Mouse (Mus musculus) adipocyte (in vitro differentiated cells): Measurements from ENCODE around the gene Macrod2.
A peak's percentile ranks its signal among the peaks of the same experiment; 100 is the strongest.

Experiments
- DNase-seq: peaks from one replicate; pipeline ENCODE4 v3.0.0-alpha.2; 2016; ENCODE audit warnings: low spot score

Macrod2 gene

DNA sequence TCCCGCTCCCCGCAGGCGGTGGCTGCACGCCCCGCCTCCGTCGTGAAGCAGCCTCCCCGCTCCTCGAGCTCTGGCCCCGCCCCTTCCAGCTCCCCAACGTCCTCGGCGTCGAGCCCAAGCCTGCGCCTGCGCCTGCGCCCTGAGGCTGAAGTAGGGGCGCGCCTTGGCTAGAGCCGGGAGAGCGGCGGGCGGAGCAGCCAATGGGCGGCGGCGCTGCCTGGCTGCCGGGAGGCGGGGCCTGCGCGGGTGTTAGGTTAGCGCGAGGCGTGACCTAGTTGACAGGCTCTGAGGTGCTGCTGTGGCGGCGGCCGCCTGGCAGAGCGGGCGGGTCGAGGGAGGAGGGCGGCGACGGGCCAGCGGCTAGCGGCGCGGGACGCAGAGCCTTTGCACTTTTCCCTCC lies at the start of gene Macrod2:
Gene Macrod2, plus strand, starts transcription at position 131 of the 400 bp plus-strand sequence.
- DNase-seq: peak; percentile 95

DNA sequence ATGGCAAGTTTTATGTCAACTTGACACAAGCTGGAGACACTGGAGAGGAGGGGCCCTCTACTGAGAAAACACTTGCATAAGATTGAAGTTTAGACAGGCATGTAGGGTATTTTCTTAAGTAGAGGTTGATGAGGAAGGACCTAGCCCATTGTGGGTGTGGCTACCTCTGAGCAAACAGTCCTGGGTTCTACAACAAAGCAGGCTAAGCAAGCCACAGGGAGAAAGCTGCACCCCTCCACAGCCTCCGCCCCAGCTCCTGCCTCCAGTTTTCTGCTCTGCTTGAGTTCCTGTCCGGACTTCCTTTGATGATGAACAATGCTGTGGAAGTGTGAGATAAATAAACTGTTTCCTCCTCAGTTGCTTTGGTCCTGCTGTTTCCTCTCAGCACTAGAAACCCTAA lies 35.2 kb upstream of the Macrod2 start:
- no peak for DNase-seq

DNA sequence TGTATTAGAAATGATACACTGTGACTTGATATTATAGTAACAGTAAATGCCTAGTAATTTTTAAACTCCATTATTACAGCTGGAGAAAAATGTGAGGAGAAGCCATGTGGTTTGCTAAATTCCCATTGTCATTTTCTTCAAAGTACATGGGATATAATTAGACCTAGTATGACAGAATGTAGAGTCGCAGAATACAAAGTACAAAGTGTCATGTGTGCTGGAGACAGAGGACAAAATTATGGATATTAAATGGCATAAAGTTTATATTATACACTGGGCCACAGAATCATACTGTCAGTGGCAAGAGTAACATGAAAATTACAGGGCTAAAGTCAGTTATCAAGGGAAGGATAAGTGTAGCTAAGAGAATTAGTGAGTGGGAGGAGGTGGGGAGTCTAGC lies 30.3 kb upstream of the Macrod2 start:
- no peak for DNase-seq

DNA sequence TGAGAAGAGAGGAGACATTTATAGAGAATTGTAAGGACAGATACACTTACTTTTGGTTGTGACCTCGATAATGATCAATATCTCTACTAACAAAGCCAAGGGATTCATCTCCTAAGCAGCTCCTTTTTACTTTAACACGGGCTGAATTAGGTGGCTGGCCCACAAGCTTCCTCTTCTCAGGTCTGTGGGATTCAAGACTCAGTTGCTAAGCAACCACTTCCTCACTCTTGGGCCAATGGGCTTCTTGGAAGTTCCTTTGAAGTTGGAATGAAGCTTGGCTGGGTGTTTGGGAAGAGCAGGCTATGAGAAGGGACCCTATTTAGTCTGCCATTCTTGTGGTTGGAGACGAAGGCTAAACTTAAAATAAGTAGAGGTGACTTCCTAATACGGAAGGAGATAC lies 5.6 kb upstream of the Macrod2 start, which contains the start of gene Sel1l2:
Gene Sel1l2, minus strand, starts transcription at position 182 of the 400 bp plus-strand sequence.
- no peak for DNase-seq

DNA sequence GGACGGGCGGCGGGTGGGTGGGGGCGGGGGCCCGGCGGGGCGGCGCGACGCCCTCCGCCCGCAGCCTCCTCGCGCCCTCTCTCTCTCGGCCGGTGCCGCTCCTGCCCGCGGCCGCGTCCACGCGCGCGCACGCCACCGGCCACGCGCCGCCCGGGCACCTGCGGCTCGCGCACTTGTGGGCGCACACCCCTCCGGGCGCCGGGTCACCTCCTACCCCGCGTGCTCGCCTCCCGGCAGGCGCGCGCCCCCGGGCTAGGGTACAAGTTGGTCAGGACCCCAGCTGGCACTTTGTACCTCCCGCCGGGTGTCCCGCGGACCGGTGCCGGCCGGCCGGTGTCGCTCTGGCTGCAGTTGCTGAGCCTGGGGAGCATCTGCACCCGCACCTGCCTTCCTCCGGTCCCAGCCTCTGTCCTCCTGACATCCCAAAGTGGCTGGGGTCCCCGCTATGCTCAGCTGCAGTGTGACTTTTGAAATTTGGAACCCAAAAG lies 679 bp downstream of the Macrod2 start:
- DNase-seq: no peak

DNA sequence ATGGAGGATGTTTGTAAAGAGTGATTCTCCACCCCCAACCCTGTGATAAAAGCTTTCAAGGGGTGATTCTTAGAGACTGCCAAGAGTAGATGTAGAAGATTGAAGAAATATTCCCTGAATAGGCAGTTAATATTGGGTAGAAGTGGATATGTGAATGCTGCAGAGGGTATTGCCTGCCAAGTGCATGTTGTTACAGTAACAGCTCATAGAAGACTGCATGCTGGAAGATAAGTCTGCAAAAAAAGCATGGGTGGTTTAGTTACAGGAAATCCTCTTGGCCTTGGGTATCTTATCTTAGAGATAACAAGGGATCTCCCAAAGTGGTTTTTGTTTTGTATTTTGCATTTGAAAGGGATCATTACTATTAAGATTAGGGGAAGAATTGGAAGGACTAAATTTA lies 30.7 kb downstream of the Macrod2 start:
- DNase-seq: no peak

- peak; percentile 57 for DNase-seq
These were observed 32.2 kb downstream of the Macrod2 start for GRCm38 (mm10) chr2:140427283-140427682.

GRCm38 (mm10) chr2:140439081-140439480 lies 44.0 kb downstream of the Macrod2 start:
- DNase-seq: no peak

DNA sequence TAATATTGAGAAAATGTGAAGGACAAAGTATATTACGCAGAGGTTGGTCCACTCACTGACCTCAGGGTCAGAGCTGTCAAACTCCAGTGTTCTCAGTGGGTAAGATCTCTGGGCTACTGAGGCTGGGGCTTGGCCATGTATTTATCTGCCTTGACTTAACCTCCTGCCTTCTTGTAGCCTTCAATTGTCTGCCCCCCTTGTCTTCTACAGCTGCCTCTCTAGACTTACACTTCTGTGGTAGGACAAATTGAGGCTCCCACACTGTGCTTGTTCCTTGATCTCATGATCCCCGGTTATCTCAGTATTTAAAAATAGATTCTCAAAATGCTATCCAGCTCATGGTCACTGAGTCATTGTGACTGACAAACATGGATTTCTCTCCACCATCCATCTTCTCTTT lies 53.5 kb downstream of the Macrod2 start:
- no peak for DNase-seq

DNA sequence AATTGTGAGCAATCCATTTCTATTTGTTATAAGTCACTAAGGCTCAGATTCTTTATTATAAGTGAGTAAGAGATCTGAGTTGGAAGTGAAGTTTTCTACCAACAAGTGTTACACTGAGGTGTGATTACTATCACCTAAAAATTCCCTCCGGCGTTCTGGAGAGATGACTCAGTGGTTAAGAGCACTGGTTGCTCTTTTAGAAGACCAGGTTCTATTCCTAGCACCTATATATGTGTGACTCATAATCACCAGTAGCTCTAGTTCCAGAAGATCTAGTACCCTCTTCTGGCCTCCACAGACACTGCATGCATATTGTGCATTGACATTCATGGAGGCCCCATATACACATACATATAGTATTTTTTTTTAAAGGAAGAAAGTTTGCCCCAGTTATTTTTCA lies 80.7 kb downstream of the Macrod2 start:
- DNase-seq: no peak

GRCm38 (mm10) chr2:140476891-140477290 lies 81.8 kb downstream of the Macrod2 start:
- no peak for DNase-seq

DNA sequence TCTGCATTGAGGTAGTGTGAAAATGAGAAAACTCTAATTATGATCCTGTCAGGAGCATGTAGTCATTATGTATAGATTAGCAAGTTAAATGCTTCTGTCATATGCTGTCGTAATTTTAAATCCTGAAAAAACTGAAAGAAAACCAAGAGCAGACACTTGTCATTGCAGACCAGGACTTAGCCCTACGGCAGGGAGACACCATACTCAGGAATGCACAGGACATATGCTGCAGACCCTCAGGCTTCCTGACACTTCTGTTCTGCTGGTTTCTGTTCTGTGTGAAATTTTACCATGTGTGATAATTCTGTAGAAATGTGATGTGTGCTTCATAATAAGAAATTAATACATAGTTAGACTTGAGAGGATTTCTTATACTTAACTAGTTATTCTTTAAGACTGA lies 87.5 kb downstream of the Macrod2 start:
- no peak for DNase-seq

DNA sequence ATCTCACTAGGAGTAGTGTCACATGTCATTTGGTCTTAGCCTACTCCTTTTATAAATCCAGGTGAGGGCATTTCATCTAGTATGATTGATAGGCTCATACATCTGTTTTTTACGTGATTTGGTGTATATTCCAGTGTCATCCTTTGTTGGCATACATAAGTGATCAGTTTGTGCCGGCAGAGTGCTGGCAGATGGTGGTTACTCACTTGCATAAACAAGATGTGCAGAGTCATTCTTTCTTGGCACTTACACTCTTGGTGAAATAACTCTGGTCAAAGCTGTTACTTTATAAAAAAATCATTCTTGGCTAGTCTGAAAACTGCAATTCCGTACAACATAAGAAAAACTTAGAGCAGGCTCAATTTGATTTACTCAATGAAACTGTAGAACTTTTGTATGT lies 102.6 kb downstream of the Macrod2 start:
- peak; percentile 71 for DNase-seq

DNA sequence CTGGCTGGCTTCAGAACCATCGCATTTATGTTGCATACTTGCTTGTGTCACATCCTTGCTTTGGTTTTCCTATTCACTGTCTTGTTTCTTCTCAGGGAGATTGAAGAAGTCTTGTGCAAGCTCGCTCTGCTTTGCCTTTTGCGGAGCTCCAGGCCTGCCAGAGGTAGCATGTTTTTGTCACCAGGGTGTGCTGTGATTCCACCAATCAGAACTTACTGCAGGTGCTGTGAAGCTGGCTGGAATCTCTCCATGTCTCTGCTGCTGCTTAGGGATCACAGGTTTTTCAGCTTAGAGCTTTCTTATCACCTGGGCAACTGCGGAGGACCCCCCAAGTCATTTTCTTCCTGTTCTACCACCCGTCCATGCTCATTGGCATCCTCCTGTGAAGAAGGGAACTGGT lies 105.8 kb downstream of the Macrod2 start:
- DNase-seq: peak; percentile 60

- DNase-seq: no peak
These were observed 126.4 kb downstream of the Macrod2 start for GRCm38 (mm10) chr2:140521472-140521871.

DNA sequence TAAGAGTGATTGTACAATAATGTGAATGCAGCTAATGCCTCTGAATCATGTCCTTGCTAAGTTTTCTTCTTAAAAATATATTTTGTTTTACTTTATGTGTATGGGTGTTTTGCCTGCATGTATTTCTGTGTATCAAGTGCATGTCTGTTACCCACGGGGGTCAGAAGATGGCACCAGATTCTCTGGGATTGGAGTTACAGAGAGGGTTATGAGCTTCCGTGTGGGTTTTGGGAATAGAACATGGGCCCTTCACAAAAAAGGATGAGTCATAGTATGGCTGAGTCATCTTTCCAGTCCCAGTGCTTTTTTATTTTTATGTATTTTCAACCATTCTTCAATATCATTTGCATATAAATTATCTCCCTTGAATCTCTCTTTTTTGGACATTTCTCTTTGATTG lies 135.1 kb downstream of the Macrod2 start:
- peak; percentile 16 for DNase-seq

DNA sequence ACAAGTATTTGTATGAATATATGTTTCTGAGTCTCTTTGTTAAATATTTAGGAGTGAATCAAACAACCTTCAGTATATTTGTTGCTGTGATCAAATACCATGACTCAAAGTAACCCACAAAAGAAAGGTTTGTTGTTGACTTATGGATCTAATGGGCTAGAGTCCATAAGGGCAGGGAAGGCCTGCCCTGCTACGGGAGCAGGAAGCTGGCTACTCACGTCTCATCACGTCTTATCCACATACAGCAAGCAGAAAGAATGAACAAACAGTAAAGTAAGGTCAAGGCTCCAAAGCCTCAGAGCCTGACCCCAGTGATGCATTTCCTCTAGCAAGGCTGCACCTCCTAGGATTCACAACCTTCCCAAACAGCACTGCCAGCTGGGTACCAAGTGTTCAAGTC lies 136.9 kb downstream of the Macrod2 start:
- no peak for DNase-seq

DNA sequence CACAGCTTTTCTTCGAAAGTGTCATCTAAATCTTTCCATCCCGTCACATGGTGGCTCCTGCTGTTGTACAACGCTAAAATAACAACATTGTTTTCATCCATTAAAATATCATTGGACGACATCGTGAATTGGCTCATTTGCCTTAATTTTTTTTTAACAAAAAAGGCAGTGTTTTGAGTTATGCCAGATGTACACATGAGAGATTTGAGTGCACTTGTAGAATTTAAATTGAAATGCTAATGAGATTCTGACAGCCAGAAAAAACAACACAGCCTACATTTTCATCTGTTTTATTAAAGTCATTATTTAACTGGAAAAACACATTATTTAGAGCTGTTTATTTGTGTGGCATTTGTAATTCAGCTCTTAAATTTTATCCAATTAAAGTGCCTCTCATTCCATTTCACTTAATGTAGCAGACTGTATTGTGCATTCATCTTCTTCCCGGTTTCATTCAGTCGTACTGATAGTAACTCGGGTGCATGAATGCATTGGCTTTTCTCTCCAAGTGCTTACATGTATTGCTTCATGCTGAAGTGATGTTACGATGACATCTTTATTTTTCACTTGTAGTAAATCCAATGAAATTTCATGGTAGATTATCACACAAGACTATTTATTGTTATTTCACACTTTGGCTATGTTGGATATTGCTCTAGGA lies 137.9 kb downstream of the Macrod2 start:
- DNase-seq: no peak

- no peak for DNase-seq
These were observed 138.5 kb downstream of the Macrod2 start for GRCm38 (mm10) chr2:140533621-140534020.

GRCm38 (mm10) chr2:140534583-140534982 lies 139.5 kb downstream of the Macrod2 start:
- no peak for DNase-seq

DNA sequence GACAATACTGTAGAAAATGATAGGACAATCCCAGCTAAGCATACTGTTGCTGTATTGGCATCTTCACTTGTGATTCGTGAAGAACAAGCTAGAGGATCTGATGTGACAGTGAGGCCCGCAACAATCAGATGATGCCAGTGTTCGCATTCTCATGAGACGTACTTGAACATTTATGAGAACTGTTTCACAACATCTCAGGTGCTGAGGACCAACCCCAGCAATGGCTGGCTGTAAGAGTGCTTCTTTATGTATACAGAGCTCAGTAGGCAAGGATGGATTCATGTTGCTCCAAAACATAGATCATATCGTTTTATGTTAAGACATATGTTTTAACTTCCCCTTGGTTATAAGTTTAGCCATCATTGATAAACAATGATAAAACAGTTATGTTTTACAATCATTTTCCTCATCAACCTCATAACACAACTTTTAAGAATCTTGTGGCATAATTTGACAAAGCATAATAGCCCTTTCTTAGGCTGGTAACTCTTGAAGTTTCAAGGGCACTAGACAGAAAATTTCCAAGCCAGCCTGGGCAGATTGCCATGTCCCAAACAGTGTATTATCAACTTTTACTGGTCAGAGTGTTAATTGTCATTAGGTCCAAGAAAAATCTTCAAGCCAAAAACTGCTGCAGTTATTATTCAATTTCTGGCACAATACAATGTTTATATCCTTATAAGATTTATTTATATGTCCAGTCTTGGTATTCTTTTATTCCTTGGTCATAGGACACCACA lies 140.9 kb downstream of the Macrod2 start:
- peak; percentile 44 for DNase-seq

DNA sequence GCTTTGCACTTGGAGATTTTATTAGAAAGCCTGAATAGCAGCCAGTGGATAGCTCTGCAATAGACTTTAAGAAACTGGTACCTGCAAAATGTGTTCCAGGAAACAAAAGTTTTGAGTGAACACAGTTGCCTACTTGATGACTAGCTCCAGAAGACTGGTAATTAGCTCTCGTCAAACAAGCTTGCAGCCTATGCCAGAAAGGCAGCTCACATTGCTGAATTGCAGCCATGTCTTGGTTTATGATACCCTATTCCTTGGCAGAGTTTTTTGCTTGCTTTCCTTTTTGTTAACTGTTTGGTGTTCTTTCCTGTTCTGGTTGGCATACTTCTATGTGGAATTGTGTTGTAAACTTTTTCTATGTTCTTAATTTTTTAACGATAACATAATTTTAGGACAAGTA lies 154.2 kb downstream of the Macrod2 start:
- peak; percentile 17 for DNase-seq

DNA sequence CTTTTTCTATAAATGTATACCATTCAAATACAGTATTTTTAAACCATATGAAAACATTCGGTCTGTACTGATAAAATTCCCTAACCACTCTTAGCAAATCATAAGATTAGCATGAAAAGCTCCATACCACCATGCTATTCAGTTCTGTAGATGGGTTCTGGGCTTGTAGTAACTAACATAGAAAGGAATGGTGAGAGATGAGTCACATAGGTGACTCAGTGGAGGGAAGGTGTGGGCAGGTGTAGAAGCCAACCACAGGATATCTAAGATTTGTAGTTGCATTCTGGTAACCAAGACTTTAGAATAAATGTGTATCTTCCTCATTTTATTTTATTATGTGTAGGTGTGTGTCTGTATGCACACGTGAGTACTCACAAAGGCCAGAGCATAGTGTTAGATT lies 166.3 kb downstream of the Macrod2 start:
- no peak for DNase-seq

GRCm38 (mm10) chr2:140570874-140571273 lies 175.8 kb downstream of the Macrod2 start:
- no peak for DNase-seq
